Mouse (Mus musculus) forebrain, embryonic 12.5 days (tissue): ENCODE data around the gene H2-M10.1. TPM values are rescaled to one million over a fixed set of nuclear protein-coding genes. Genes with fewer than 3 reads are reported as not detected.
"Not testable (repeated sequence)": the region's sequence is repeated elsewhere in the genome, so short reads cannot be mapped to it uniquely, and the experiment has no call there.

Experiments used
- ATAC-seq: fragments of 200-750 bp; cut with Nextera tagmentation; 2 replicates; pipeline ENCODE4 v1.8.0; 2017; ENCODE audit warnings: moderate TSS enrichment; ENCODE audit not compliant: low FRiP score
- H3K27ac ChIP-seq: fragments of 300-500 bp; sonication (generic); 2 replicates; pipeline ENCODE4 v1.5.1; 2016; ENCODE audit warnings: mild to moderate bottlenecking
- H3K27me3 ChIP-seq: fragments of 300-500 bp; sonication (generic); 2 replicates; pipeline ENCODE4 v1.6.1; 2016; ENCODE audit warnings: mild to moderate bottlenecking
- H3K36me3 ChIP-seq: fragments of 300-500 bp; sonication (generic); replicated peaks from 2 replicates; pipeline ENCODE4 v1.6.1; 2016; ENCODE audit warnings: mild to moderate bottlenecking
- H3K4me1 ChIP-seq: fragments of 300-500 bp; sonication (generic); 2 replicates; pipeline ENCODE4 v1.6.1; 2016
- H3K4me2 ChIP-seq: fragments of 300-500 bp; sonication (generic); 2 replicates; pipeline ENCODE4 v1.6.1; 2016; ENCODE audit warnings: mild to moderate bottlenecking, moderate library complexity
- H3K4me3 ChIP-seq: fragments of 300-500 bp; sonication (generic); replicated peaks from 2 replicates; pipeline ENCODE4 v1.5.1; 2016; ENCODE audit warnings: mild to moderate bottlenecking
- H3K9ac ChIP-seq: fragments of 300-500 bp; sonication (generic); 2 replicates; pipeline ENCODE4 v1.6.1; 2016; ENCODE audit warnings: mild to moderate bottlenecking
- H3K9me3 ChIP-seq: fragments of 300-500 bp; sonication (generic); 2 replicates; pipeline ENCODE4 v1.6.1; 2016
- WGBS: fragments of 180-500 bp; shearing (Covaris S2); methylation state at CpG from one replicate; pipeline ENCODE4 v1.1.7; 2016; 5-methylcytosine and 5-hydroxymethylcytosine counted together
- polyA plus RNA-seq: library from polyadenylated mRNA; unstranded; fragments of >200 nt; fragmentation: Nextera tagmentation; extraction: Ambion mirVana; gene quantifications from 2 replicates; pipeline ENCODE4 v1.2.1, GENCODE M21; 2016

H2-M10.1 gene
- polyA plus RNA-seq: not detected in 2 replicates

GRCm38 (mm10) chr17:36326055-36326454, at the start of gene H2-M10.1:
Gene H2-M10.1 (minus strand): TSS chr17:36326155.
- H3K4me1 ChIP-seq: no peaks in the 10 kb centered on the region
- no peak for ATAC-seq
- H3K36me3 ChIP-seq: no peaks in the 10 kb centered on the region
- H3K27ac ChIP-seq: no peak within 1 kb of the TSS
- no peaks in the 10 kb centered on the region for H3K27me3 ChIP-seq
- H3K4me3 ChIP-seq: no peak within 1 kb of the TSS
- no peak within 1 kb of the TSS for H3K4me2 ChIP-seq
- no peaks in the 10 kb centered on the region for H3K9me3 ChIP-seq
- no peak within 1 kb of the TSS for H3K9ac ChIP-seq
- WGBS: 95% methylated on average over 4 of the region's 4 CpGs

GRCm38 (mm10) chr17:36368317-36368716, 42.4 kb upstream of the H2-M10.1 start, which contains the start of gene H2-M10.3:
Gene H2-M10.3 (minus strand): TSS chr17:36368417.
- not testable (repeated sequence) for H3K9ac ChIP-seq, H3K36me3 ChIP-seq, H3K27me3 ChIP-seq, ATAC-seq, H3K4me2 ChIP-seq, H3K4me3 ChIP-seq, H3K27ac ChIP-seq, H3K4me1 ChIP-seq, H3K9me3 ChIP-seq
- 100% methylated on average over 2 of the region's 2 CpGs for WGBS

- H3K4me2 ChIP-seq, H3K9ac ChIP-seq, H3K9me3 ChIP-seq, H3K4me1 ChIP-seq, H3K4me3 ChIP-seq, H3K27ac ChIP-seq, H3K27me3 ChIP-seq, H3K36me3 ChIP-seq, ATAC-seq: not testable (repeated sequence)
Observed at GRCm38 (mm10) chr17:36362404-36362803, 36.4 kb upstream of the H2-M10.1 start.

GRCm38 (mm10) chr17:36357512-36357911, 31.6 kb upstream of the H2-M10.1 start:
- H3K9me3 ChIP-seq, H3K4me3 ChIP-seq, H3K4me1 ChIP-seq, H3K27ac ChIP-seq, H3K36me3 ChIP-seq, H3K9ac ChIP-seq, H3K4me2 ChIP-seq, ATAC-seq, H3K27me3 ChIP-seq: not testable (repeated sequence)

- ATAC-seq: no peak
Observed at GRCm38 (mm10) chr17:36355763-36356162, 29.8 kb upstream of the H2-M10.1 start.

GRCm38 (mm10) chr17:36355343-36355742, 29.4 kb upstream of the H2-M10.1 start:
- not testable (repeated sequence) for H3K4me3 ChIP-seq, H3K36me3 ChIP-seq, H3K4me2 ChIP-seq, H3K9me3 ChIP-seq, H3K4me1 ChIP-seq, H3K27ac ChIP-seq, H3K9ac ChIP-seq, ATAC-seq, H3K27me3 ChIP-seq

More at GRCm38 (mm10) chr17:36355763-36356162, 29.8 kb upstream of the H2-M10.1 start:
- no peaks in the 10 kb centered on the region for H3K4me1 ChIP-seq
- no peak overlapping the region for H3K4me3 ChIP-seq
- no peaks in the 10 kb centered on the region for H3K36me3 ChIP-seq
- H3K27ac ChIP-seq: no peak overlapping the region
- H3K27me3 ChIP-seq: 0 out of 2 replicates have a peak, but pooled peaks cover 2% of the 10 kb centered on the region
- no peak overlapping the region for H3K4me2 ChIP-seq
- H3K9me3 ChIP-seq: no peaks in the 10 kb centered on the region
- H3K9ac ChIP-seq: no peak overlapping the region
- WGBS: 36% methylated on average over 3 of the region's 3 CpGs

GRCm38 (mm10) chr17:36315689-36316253, 10.2 kb downstream of the H2-M10.1 start:
- no peaks in the 10 kb centered on the region for H3K36me3 ChIP-seq
- H3K4me2 ChIP-seq: peak overlapping the region; percentile 68
- H3K9me3 ChIP-seq: no peaks in the 10 kb centered on the region
- peak overlapping the region; percentile 82 for H3K27ac ChIP-seq
- H3K4me1 ChIP-seq: peaks cover 6% of the 10 kb centered on the region
- H3K27me3 ChIP-seq: peaks cover 6% of the 10 kb centered on the region; the same call in 1 of the 2 replicates
- 22% methylated on average over 5 of the region's 5 CpGs for WGBS
- peak; percentile 59; the same call in 1 of the 2 replicates for ATAC-seq
- H3K9ac ChIP-seq: no peak overlapping the region
- peak overlapping the region; percentile 54 for H3K4me3 ChIP-seq

- Histone ChIP-seq H3K27me3 (peaks cover 6% of the 10 kb centered on the region; the same call in 1 of the 2 replicates), H3K27ac (peak overlapping the region; percentile 82), H3K4me1 (peaks cover 6% of the 10 kb centered on the region), H3K4me2 (peak overlapping the region; percentile 68), H3K4me3 (peak overlapping the region; percentile 54), H3K9me3 (no peaks in the 10 kb centered on the region), H3K36me3 (no peaks in the 10 kb centered on the region), H3K9ac (peak overlapping the region; percentile 47; the same call in 1 of the 2 replicates)
- ATAC-seq: peak; percentile 84
- under 1% methylated on average over 19 of the region's 19 CpGs for WGBS
Observed at GRCm38 (mm10) chr17:36315041-36315688, 10.8 kb downstream of the H2-M10.1 start.

GRCm38 (mm10) chr17:36314511-36314910, 11.4 kb downstream of the H2-M10.1 start:
- peak; percentile 63 for ATAC-seq
- Histone ChIP-seq H3K4me3 (peak overlapping the region; percentile 54), H3K27me3 (peaks cover 4% of the 10 kb centered on the region; the same call in 1 of the 2 replicates), H3K9me3 (no peaks in the 10 kb centered on the region), H3K4me1 (peaks cover 6% of the 10 kb centered on the region), H3K27ac (peak overlapping the region; percentile 82; the same call in 1 of the 2 replicates), H3K36me3 (no peaks in the 10 kb centered on the region), H3K9ac (no peak overlapping the region), H3K4me2 (peak overlapping the region; percentile 68)
- under 1% methylated on average over 9 of the region's 9 CpGs for WGBS

GRCm38 (mm10) chr17:36309293-36309692, 16.7 kb downstream of the H2-M10.1 start:
- no peak for ATAC-seq
- no peak overlapping the region for H3K9ac ChIP-seq
- H3K27ac ChIP-seq: no peak overlapping the region
- H3K27me3 ChIP-seq: no peaks in the 10 kb centered on the region
- no peaks in the 10 kb centered on the region for H3K9me3 ChIP-seq
- 32% methylated on average over 1 of the region's 1 CpGs for WGBS
- no peaks in the 10 kb centered on the region for H3K4me1 ChIP-seq
- H3K4me3 ChIP-seq: no peak overlapping the region
- no peak overlapping the region for H3K4me2 ChIP-seq
- H3K36me3 ChIP-seq: no peaks in the 10 kb centered on the region

- not testable (repeated sequence) for H3K27me3 ChIP-seq, H3K4me3 ChIP-seq, H3K9ac ChIP-seq, H3K27ac ChIP-seq, H3K9me3 ChIP-seq, H3K4me1 ChIP-seq, H3K4me2 ChIP-seq, H3K36me3 ChIP-seq
- peak; percentile 57; the same call in 1 of the 2 replicates for ATAC-seq
- 1% methylated on average over 3 of the region's 3 CpGs for WGBS
Observed at GRCm38 (mm10) chr17:36308855-36309254, 17.1 kb downstream of the H2-M10.1 start.

GRCm38 (mm10) chr17:36286390-36286789, 39.6 kb downstream of the H2-M10.1 start, which contains the start of gene H2-M10.2:
Gene H2-M10.2 (minus strand): TSS chr17:36286490.
- no peak for ATAC-seq
- Histone ChIP-seq H3K36me3 (peaks cover 18% of the 10 kb centered on the region), H3K4me2 (no peak within 1 kb of the TSS), H3K27me3 (no peaks in the 10 kb centered on the region), H3K4me3 (no peak within 1 kb of the TSS), H3K9ac (no peak within 1 kb of the TSS), H3K27ac (no peak within 1 kb of the TSS), H3K4me1 (no peaks in the 10 kb centered on the region), H3K9me3 (no peaks in the 10 kb centered on the region)
- WGBS: 98% methylated on average over 2 of the region's 2 CpGs
